Mouse (Mus musculus) heart, embryonic 15.5 days (tissue): ENCODE measurements around the gene Myzap. TPM values are rescaled to one million over a fixed set of nuclear protein-coding genes. Genes with fewer than 3 reads are reported as not detected.
"Not testable (repeated sequence)": the region's sequence is repeated elsewhere in the genome, so short reads cannot be mapped to it uniquely, and the experiment has no call there.

ENCODE experiments used
- ATAC-seq: fragments of 200-750 bp; cut with Nextera tagmentation; replicated peaks from 2 replicates; pipeline ENCODE4 v1.8.0; 2017; ENCODE audit warnings: low read depth, moderate TSS enrichment; ENCODE audit not compliant: insufficient number of reproducible peaks, insufficient read depth, low FRiP score
- H3K27ac ChIP-seq: fragments of 300-500 bp; sonication (generic); 2 replicates; pipeline ENCODE4 v1.5.1; 2015; ENCODE audit warnings: mild to moderate bottlenecking, inconsistent platforms
- H3K27me3 ChIP-seq: fragments of 300-500 bp; sonication (generic); 2 replicates; pipeline ENCODE4 v1.6.1; 2015; ENCODE audit warnings: inconsistent platforms
- H3K36me3 ChIP-seq: fragments of 300-500 bp; sonication (generic); 2 replicates; pipeline ENCODE4 v1.6.1; 2015; ENCODE audit warnings: mild to moderate bottlenecking, inconsistent platforms
- H3K4me1 ChIP-seq: fragments of 300-500 bp; sonication (generic); replicated peaks from 2 replicates; pipeline ENCODE4 v1.6.1; 2015; ENCODE audit warnings: inconsistent platforms
- H3K4me2 ChIP-seq: fragments of 300-500 bp; sonication (generic); 2 replicates; pipeline ENCODE4 v1.6.1; 2015; ENCODE audit warnings: inconsistent platforms, mild to moderate bottlenecking, moderate library complexity
- H3K4me3 ChIP-seq: fragments of 300-500 bp; sonication (generic); 2 replicates; pipeline ENCODE4 v1.5.1; 2015; ENCODE audit warnings: mild to moderate bottlenecking, inconsistent platforms
- H3K9ac ChIP-seq: fragments of 300-500 bp; sonication (generic); 2 replicates; pipeline ENCODE4 v1.6.1; 2015; ENCODE audit warnings: mild to moderate bottlenecking, inconsistent platforms
- H3K9me3 ChIP-seq: fragments of 300-500 bp; sonication (generic); replicated peaks from 2 replicates; pipeline ENCODE4 v1.6.1; 2016; ENCODE audit warnings: inconsistent platforms
- WGBS: fragments of 180-500 bp; shearing (Covaris S2); methylation state at CpG from one replicate; pipeline ENCODE4 v1.1.7; 2015; ENCODE audit warnings: mixed read lengths; 5-methylcytosine and 5-hydroxymethylcytosine counted together
- polyA plus RNA-seq: library from polyadenylated mRNA; unstranded; fragments of >200 nt; fragmentation: Nextera tagmentation; extraction: Ambion mirVana; gene quantifications from 2 replicates; pipeline ENCODE4 v1.2.1, GENCODE M21; 2015

The Myzap gene
- polyA plus RNA-seq, 1 experiment from 2014 or later = 148 TPM

DNA sequence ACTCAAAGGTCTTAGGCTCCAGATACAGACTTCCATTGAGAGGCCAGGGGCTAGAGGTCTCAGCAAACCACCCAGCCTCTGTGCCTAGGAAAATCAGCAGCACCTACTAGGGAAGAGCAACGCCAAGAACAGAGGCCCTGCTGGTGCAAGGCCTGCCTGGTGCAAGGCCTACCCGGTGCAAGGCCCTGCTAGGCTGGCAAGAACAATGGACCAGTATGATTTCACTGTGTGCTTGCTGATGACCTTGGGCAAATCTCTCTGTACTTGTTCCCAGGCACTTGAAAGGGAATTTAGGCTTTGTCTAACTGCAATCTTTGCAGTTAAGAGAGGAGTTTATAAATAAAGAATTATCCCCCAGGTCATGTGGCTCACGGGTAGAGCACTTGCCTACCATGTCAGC, 30.4 kb upstream of the Myzap start:
- no peak overlapping the region for H3K4me2 ChIP-seq
- H3K4me3 ChIP-seq = no peak overlapping the region
- H3K27me3 ChIP-seq = no peaks in the 10 kb centered on the region
- H3K36me3 ChIP-seq = no peaks in the 10 kb centered on the region
- H3K4me1 ChIP-seq = peaks cover 28% of the 10 kb centered on the region
- WGBS = 51% methylated on average over 3 of the region's 3 CpGs
- no peaks in the 10 kb centered on the region for H3K9me3 ChIP-seq
- no peak overlapping the region for H3K9ac ChIP-seq
- peak overlapping the region; percentile 79 for H3K27ac ChIP-seq
- ATAC-seq = 0 out of 2 replicates have a peak, but pooled peaks have one; percentile 38

DNA sequence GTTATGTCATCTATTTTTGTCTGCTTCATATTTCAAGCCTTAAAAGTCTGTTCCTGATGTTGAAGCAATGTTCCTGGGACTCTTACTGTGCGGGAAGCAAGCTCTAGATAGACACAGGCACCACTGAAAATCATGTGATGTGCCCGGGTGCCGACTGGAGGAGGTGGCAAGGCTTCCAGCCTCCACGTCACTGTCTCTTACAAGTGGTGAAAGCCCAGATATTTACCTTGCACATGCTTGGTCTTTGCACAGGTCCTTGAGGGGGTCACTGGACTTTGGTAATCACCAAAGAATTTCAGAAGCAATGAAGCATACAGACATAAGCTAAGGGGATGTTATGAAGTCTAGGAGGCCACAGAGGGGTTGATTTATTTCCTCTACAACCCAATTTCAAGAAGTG, 29.8 kb upstream of the Myzap start:
- H3K27me3 ChIP-seq = no peaks in the 10 kb centered on the region
- H3K9ac ChIP-seq = no peak overlapping the region
- no peak for ATAC-seq
- H3K36me3 ChIP-seq = no peaks in the 10 kb centered on the region
- H3K4me1 ChIP-seq = peaks cover 28% of the 10 kb centered on the region
- H3K9me3 ChIP-seq = no peaks in the 10 kb centered on the region
- no peak overlapping the region for H3K4me2 ChIP-seq
- H3K4me3 ChIP-seq = no peak overlapping the region
- peak overlapping the region; percentile 79 for H3K27ac ChIP-seq
- WGBS = 40% methylated on average over 4 of the region's 4 CpGs

DNA sequence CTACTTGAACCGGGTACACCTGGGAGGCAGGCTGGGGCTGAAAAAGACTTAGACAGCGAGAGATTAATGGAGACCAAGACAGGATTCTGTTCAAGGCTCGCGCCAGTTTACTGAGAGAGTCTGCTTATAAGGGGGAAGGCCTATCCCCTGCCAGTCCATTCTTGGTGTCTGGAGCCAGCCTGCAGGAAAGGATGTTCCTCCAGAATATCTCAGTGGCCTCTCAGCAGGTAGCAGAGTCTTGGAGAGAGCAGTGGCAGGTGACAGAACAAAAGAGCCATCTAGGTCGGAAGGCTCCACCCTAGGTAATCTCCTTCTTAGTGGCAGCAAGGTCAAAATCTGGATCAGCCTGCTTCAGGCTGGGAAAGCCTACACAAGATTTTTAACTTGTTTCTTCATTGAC, 28.0 kb upstream of the Myzap start:
- not testable (repeated sequence) for H3K36me3 ChIP-seq, H3K4me3 ChIP-seq, ATAC-seq, H3K9me3 ChIP-seq, H3K9ac ChIP-seq, H3K4me2 ChIP-seq, H3K27ac ChIP-seq, H3K27me3 ChIP-seq
- H3K4me1 ChIP-seq = peaks cover 29% of the 10 kb centered on the region
- WGBS = 86% methylated on average over 5 of the region's 5 CpGs

DNA sequence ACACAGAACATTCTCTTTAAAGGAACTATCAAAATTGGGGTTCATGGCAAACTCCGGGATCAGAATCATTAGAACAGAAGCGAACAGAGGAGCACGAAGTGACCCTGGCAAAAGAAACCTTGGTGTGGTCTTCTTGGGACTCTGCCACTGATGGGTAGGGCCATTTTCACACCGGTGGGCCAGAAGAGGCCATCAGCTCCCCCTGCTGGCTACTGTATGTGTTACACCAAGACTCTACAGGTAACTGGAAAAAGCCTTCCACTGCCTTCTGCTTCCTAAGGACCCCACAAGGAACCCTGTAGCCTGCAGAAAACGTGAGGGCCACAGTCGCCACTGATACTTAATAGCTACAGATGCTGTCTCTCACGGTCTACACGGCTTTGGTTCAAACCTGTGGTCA, 25.2 kb upstream of the Myzap start:
- Histone ChIP-seq H3K4me3 (no peak overlapping the region), H3K27me3 (no peaks in the 10 kb centered on the region), H3K36me3 (no peaks in the 10 kb centered on the region), H3K27ac (no peak overlapping the region), H3K9me3 (no peaks in the 10 kb centered on the region), H3K4me2 (no peak overlapping the region), H3K9ac (no peak overlapping the region), H3K4me1 (peaks cover 12% of the 10 kb centered on the region)
- 47% methylated on average over 8 of the region's 8 CpGs for WGBS
- no peak for ATAC-seq

DNA sequence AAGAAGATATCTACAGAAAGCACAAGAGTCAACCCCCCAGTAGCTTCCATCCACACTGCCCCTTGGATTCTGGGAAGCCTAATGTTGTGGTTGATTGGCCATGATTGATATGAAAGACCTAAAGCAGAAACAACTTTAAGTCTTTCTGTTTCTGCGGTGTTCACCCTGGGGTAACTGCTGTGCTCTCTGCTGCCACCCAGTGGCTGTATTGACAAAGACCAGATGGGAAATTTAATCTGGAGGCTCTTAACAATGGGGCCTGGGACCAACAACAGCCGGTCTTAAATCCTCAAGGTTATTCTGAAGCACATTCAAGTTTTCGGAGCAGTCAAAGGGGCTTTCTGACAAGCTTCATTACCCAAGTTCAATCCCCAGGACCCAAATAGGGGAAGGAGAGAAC, 24.0 kb upstream of the Myzap start:
- H3K27ac ChIP-seq = no peak overlapping the region
- WGBS = 3% methylated on average over 3 of the region's 3 CpGs
- ATAC-seq = peak; percentile 45; the same call in 1 of the 2 replicates

DNA sequence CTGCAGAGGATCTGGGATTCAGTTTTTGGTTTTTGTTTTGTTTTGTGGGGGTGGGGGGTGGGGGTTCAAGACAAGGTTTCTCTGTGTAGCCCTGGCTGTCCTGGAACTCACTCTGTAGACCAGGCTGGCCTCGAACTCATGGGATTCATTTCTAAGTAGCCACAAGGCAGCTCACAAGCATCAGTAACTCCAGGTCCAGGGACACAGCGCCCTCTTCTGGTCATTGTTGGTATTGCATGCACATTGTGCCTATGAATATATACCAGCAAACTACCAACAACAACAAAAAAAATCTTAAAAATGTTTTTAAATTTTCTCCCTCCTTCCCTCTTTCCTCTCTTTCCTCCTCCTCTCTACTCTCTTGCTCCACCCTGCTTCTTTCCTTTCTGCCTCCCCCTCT, 22.5 kb upstream of the Myzap start:
- H3K4me3 ChIP-seq = no peak overlapping the region
- H3K9ac ChIP-seq = no peak overlapping the region
- no peaks in the 10 kb centered on the region for H3K36me3 ChIP-seq
- 22% methylated on average over 2 of the region's 2 CpGs for WGBS
- H3K4me2 ChIP-seq = no peak overlapping the region
- H3K27ac ChIP-seq = no peak overlapping the region
- H3K9me3 ChIP-seq = no peaks in the 10 kb centered on the region
- ATAC-seq = no peak
- H3K27me3 ChIP-seq = no peaks in the 10 kb centered on the region
- H3K4me1 ChIP-seq = peaks cover 20% of the 10 kb centered on the region

More for the DNA sequence above, 24.0 kb upstream of the Myzap start:
- H3K4me3 ChIP-seq = no peak overlapping the region
- H3K36me3 ChIP-seq = no peaks in the 10 kb centered on the region
- H3K9ac ChIP-seq = no peak overlapping the region
- H3K4me1 ChIP-seq = peaks cover 17% of the 10 kb centered on the region
- no peaks in the 10 kb centered on the region for H3K27me3 ChIP-seq
- H3K9me3 ChIP-seq = no peaks in the 10 kb centered on the region
- H3K4me2 ChIP-seq = no peak overlapping the region

DNA sequence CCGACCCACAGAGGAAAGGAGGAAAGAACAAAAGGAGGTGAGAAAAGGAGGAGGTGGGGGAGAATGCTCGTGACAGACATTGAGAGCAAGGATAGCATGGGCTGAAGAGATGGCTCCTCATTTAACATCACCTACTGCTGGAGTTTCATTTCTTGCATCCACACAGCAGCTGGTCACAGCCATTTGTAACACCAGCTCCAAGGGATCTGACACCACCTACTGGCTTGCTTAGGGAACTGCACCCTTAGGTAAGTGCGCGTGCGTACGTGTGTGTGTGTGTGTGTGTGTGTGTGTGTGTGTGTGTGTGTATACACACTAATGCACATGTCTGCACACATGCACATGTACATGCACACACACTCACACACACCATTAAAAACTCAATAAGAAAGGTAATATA, 20.8 kb upstream of the Myzap start:
- no peak overlapping the region for H3K9ac ChIP-seq
- H3K4me3 ChIP-seq = no peak overlapping the region
- no peak for ATAC-seq
- peaks cover 36% of the 10 kb centered on the region for H3K4me1 ChIP-seq
- H3K4me2 ChIP-seq = no peak overlapping the region
- 88% methylated on average over 6 of the region's 6 CpGs for WGBS
- H3K9me3 ChIP-seq = no peaks in the 10 kb centered on the region
- no peaks in the 10 kb centered on the region for H3K36me3 ChIP-seq
- no peaks in the 10 kb centered on the region for H3K27me3 ChIP-seq
- no peak overlapping the region for H3K27ac ChIP-seq

DNA sequence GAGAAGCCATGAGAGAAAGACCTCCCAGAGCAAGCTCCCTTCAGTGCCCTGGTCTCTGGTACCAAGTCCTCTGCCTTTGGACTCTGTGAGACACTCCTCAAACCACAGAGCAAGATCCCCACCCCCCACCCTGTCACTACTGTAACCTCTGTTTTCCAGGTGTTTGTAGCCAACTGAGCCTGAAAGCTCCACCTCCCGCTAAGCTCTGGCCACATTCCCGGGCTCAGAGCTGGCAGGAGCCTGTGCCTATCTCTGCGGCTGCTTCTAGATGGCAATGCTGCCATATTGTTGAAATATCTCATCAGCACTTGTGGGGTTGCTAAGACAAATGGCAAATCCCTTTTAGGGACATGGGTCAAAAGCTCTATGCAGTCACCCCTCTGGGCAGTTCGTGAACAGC, 19.7 kb upstream of the Myzap start:
- WGBS = 42% methylated on average over 4 of the region's 4 CpGs
- peaks cover 45% of the 10 kb centered on the region for H3K4me1 ChIP-seq
- H3K27ac ChIP-seq = peak overlapping the region; percentile 25
- H3K9me3 ChIP-seq = no peaks in the 10 kb centered on the region
- no peak overlapping the region for H3K4me2 ChIP-seq
- H3K27me3 ChIP-seq = no peaks in the 10 kb centered on the region
- H3K36me3 ChIP-seq = no peaks in the 10 kb centered on the region
- no peak; the same call in 1 of the 2 replicates for ATAC-seq
- H3K4me3 ChIP-seq = no peak overlapping the region
- H3K9ac ChIP-seq = no peak overlapping the region

DNA sequence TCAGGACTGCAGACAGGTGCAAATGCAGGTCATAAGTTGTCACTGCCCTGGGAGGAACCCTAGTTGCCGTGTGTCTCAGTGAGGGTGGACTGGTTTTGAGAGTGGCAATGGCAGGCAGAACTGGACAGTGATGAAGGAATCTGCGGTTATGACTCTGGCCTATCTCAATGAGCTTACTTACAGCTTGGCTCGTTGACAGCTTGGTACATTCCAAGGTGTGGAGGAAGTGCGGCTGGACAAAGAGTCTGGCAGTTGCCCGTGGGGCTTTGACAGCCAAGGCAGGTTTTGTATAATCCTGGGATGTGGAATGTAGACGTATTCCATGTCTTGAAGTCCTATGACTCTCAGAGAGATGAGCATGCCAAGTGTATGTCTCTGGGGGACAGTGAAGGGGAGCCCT, 16.9 kb upstream of the Myzap start:
- no peaks in the 10 kb centered on the region for H3K36me3 ChIP-seq

DNA sequence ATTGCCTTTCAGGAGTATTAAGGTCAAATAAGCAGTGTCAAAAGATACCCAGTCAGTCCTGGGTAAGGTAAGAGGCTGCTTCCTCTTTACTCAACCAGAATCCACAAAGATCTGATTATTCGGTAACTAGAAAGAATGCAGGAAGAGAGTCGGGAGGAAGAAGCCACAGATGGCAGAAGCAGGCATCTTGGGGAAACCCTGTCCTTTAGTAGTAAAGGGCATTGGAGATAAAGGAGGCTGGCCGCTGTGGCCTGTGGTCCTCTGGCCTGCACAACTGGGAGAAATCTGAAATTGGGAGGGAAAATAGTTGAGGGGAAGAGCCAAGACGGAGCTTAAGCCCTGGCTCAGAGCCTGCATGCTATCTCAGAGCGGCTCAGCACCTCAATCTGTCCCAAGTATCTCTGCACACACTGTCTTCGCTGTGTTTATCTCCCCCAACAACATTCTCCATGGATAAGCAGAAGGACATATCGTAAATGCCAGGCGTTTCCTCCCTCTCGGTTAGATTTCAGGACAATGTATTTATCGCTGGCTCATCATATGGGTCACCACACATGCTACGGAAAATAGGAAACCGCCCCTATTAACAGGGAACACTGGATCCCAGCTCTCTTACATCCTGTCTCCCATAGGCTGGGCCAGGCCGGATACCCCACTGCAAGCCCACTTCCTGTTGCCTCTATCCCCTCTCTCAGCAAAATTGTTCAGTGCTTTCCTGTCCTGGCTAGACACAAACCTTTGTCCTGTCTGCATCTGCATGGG, 14.3 kb upstream of the Myzap start:
- Histone ChIP-seq H3K4me1 (peaks cover 54% of the 10 kb centered on the region), H3K27me3 (no peaks in the 10 kb centered on the region), H3K9ac (no peak overlapping the region), H3K4me2 (no peak overlapping the region), H3K9me3 (no peaks in the 10 kb centered on the region), H3K4me3 (no peak overlapping the region), H3K36me3 (no peaks in the 10 kb centered on the region), H3K27ac (peak overlapping the region; percentile 77)
- WGBS = 29% methylated on average over 13 of the region's 13 CpGs
- peak; percentile 85 for ATAC-seq

More for the DNA sequence above, 16.9 kb upstream of the Myzap start:
- Histone ChIP-seq H3K4me1 (peaks cover 63% of the 10 kb centered on the region), H3K4me3 (no peak overlapping the region), H3K27me3 (no peaks in the 10 kb centered on the region), H3K27ac (peak overlapping the region; percentile 72), H3K9me3 (no peaks in the 10 kb centered on the region), H3K4me2 (peak overlapping the region; percentile 17), H3K9ac (no peak overlapping the region)
- ATAC-seq = peak; percentile 40; the same call in 1 of the 2 replicates
- WGBS = 21% methylated on average over 6 of the region's 6 CpGs

DNA sequence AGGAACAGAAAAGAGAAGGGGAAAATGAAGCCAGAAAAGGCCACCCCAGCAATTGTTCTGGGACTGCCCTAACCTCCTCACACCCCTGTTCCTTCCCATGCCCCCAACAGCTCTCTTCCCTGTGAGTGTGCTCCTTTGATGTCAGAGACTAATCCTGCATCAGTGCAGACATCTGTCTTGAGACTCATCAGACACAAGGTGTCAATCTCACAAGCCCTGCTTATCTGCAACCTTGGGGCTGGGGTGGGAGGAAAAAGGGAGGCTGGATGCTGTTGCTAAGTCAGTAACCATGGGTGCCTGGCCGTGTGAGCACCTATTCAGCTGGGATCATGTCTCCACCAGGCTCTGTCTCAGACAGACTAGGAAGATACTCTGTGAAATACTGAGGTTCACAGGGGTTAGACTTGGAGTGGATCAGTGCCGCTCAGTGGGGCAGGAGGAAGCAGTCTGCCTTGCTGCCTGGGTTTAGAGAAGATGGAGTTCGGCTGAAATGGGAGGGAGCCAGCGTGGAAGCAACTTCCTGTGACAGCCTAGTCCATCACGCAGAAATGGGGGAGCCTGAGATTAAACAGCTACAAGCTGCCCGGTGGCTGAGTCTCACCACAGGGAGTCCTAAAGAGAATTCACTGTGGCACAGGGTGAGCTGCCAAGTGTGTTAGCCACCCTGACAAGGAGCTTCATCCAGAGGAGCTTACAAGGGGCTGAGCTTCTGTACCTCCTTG, 12.9 kb upstream of the Myzap start:
- Histone ChIP-seq H3K27ac (0 out of 2 replicates have a peak overlapping the region, but pooled peaks have one; percentile 3), H3K4me3 (no peak overlapping the region)

More for the DNA sequence above, 12.9 kb upstream of the Myzap start:
- Histone ChIP-seq H3K9me3 (no peaks in the 10 kb centered on the region), H3K4me1 (peaks cover 50% of the 10 kb centered on the region), H3K9ac (no peak overlapping the region), H3K36me3 (no peaks in the 10 kb centered on the region), H3K4me2 (no peak overlapping the region), H3K27me3 (no peaks in the 10 kb centered on the region)
- 35% methylated on average over 6 of the region's 6 CpGs for WGBS
- ATAC-seq = no peak
